Mouse (Mus musculus): ENCODE measurements around the gene Cs.
A peak's percentile ranks its signal among the peaks of the same experiment; 100 is the strongest.

The Cs gene

DNA sequence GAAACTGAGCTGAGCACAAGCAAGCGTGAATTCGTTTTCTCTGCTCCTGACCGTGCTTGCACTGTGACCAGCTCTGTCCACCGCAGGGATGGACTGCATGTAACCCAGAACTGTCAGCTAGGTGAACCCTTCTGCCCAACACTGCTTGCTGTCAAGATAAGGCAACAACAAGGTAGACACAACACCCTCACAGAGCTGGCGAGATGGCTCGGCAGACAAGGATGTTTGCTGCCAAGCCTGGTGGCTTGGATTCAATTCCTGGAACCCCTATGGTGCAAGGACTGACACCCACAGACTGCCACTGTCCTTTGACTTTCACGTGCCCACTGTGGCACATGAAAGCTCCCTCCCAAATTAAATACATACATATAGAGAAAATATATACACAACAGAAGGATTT lies 66.4 kb downstream of the Cs start:
- no peak for DNase-seq (ENCODE audit: low read depth in 1 of 2, low spot score in 2 of 2)

DNA sequence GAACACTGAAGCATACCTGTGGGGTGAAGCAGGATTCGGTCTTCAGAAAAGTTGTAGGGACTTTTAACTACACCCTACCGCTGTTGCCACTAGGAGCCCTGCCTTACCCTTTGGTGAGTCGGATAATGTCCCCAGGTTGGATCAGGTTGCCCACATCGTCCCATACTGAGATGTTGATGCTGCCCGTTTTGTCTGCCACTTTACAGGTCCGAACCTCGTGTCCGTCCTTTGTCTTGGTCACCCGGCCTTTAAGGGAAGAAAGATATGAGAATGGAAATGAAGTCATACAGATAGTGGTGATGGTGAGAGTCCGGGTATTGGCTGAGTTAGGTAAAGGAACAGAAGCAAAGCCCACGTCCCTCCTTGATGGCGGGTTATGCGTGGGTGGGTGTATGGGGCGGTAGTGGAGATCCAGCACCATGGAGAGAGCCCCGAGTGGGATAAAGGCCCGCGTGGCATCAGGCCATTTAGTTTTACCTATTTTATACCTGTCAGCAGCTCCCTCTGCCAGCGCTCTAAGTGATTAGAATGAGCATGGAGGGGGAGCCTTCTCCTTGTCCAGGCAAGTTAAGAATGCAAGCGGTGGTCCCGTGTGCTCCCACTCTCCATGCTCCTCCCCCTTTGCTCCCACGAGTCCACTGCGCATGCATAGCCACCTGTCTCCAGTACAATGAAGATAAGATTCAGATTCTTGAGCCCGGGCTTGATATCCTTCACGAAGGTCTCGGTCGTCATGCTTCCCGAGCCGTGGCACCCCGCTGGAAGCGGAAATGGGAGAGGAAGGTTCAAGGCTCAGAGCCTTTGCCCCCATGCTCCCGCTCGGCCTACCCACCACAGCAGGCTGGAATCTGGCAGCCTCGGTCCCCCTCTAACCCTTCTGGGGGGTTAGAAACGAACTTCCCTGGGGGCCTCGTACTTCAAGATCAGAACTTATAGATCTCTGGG lies 71.3 kb downstream of the Cs start:
- DNase-seq (ENCODE audit: low read depth in 1 of 2, low spot score in 2 of 2), result no peak

DNA sequence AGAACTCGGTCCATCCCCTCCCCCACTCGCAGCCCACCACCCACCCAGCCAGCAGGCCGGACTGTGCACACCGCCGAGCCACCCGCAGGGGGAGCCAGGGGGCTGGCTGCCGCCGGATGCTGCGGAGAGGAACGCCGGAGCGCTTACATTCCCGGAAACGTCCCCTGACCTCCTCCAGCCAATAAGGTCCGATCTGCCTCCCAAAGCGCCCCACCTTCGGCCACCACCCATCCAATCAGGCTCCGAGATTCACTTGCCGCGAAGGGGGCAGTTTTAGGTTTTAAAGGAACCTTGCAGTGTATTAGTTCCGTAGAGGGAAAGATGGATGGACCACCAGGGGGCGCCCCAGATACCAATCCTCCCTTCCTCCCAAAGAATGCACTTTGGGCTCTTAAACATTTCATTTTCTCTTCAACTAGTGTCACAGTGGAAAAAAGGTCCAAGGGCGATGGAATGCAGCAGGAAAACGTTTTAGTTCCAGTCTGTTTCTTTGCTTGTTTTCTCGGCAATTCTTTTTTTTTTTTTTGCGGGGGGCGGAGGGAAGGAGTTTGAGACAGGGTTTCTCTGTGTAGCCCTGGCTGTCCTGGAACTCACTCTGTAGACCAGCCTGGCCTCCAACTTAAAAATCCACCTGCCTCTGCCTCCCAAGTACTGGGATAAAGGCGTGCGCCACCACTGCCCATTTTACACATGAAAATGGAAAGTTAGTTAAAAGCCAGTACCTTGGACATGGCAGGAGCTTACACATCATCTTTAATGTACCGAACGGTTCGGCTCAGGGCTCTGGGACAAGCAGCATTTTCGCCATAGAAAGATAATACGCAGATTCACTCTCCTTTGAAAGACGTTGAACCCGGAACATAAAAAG lies 72.4 kb downstream of the Cs start:
- DNase-seq (ENCODE audit: low read depth in 1 of 2, low spot score in 2 of 2), result peak; percentile 93 to 95

DNA sequence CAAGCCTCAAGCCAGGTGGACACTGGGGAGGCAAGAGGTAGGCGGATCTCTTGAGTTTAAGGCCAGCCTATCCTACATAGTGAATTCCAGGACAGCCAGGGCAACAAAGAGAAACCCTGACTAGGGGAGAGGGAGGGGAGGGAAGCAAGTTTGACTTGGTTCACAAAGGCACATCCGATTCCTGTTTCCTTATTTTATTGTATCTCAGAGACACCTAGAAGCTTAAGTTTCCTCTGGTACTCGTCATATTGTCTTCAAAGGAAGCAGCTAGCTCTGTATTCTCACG lies 73.0 kb downstream of the Cs start:
- no peak for DNase-seq (ENCODE audit: low read depth in 1 of 2, low spot score in 2 of 2)

DNA sequence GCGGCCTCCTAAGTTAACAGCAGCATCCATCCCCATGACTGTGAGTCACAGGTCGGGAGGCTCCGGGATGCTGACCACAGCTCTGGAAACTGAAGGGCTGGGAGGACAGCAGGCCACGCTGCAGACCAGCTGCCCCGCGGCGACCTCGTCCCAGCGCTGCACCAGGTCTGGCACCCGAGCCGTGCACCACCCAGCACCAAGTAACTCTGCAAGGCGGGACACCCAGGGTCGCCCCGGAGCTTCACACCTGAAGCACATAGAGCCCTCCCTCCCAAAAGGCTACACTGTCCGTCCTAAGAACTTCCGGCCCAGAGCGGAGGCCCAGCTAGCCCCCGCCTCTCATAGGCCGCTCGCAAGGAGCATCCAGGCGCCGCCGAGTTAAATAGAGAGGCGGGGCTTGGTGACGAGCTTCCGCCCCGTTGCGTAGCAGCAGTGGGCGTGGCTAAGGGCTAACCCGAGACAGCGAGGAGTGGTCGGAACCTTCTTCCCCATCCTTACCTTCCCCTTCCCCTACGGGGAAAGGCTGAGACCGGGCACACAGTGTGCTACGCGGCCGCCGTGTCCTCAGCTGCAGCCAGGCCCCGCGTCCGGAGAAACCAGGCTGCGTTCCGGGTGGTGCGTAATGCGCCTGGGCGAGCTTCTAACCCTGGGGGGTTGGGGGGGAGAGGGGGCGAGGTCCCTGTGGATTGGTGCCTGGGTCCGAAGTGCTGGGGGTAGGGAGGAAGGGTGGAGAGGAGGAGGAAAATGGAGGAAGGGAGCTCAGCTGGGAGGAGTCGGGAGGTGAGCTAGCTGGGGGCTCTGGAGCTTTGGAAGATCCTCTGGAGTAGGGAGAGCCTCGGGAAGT lies 73.9 kb downstream of the Cs start, which contains the start of the genes Nabp2 and Rnf41:
Nabp2 (minus strand) TSS at position 282 of the 844 bp plus-strand sequence.
Rnf41 (plus strand) TSS at position 447 of the 844 bp plus-strand sequence.
- peak; percentile 89 to 97 for DNase-seq (ENCODE audit: low read depth in 1 of 2, low spot score in 2 of 2)

DNA sequence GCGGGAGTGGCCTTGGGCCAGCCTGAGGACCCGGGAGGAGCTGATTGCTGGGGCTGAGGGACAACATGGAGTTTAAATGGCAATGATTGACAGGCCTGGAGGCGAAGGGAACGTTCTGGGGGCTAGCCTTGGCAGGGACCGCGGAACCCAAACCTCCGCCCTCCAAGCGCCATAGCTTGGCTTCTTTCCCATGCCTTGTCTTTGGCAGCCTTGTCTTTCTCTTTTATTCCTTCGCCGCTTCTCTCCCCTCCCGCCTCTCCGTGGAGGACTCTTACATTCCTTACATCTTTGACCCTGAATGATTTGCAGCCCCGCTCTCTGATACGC lies 74.5 kb downstream of the Cs start:
- no peak for DNase-seq (ENCODE audit: low read depth in 1 of 2, low spot score in 2 of 2)

Data from monocyte, adult 2 months (primary cell).